Mouse (Mus musculus) adrenal gland (tissue): ENCODE results near the gene Tas2r144.

Experiments
- intact Hi-C: fragments of 180-260 bp; cut with DNase I; formaldehyde crosslinking; loops from one replicate; pipeline ENCODE4 v1.15.1; 2025

Gene Tas2r144

DNA sequence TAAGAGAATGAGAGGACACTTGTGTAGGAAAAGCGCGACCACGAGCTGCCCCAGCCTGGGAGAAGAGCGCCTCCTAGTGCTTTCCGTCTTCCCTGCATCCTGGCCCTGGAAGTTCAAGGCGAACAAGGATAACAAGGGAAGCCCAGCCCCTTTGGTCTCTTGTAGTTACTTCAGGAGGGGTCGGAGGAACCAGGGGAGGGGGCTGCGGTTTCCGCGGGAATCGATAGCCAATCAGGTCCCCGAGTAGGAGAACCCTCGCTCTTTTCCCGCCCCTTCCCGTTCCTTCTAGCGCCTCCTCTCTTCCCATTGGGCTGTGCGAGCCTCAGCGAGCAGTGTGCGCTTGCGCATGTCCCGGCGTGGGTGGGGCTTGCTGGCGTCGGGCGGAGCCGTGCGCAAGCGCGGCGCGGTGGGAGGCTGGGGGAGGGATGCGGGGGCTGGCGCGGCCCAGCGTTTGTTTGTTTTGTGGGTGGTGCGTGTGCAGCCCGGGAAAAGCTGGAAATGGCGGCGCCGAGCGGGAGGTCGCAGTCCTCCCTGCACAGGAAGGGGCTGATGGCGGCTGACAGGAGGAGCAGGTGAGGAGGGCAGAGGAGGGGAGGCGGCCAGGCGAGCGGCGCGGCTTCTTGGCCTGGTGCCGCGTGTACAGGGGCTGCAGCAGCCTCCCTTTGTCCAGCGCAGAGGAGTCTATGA is 49.6 kb downstream of the Tas2r144 start, which contains the start of gene Casp2:
Casp2 (plus strand) TSS at position 360 of the 687 bp plus-strand sequence.
- intact Hi-C loops: loop anchor here (2.0 to 10.0 kb wide), 3 partner anchors 38 to 320 kb away; partner anchors contain the start of gene Epha1
